Mouse (Mus musculus) layer of hippocampus, adult 6 months (tissue): ENCODE results near the gene Slc1a3. TPM values are rescaled to one million over a fixed set of nuclear protein-coding genes. Genes with fewer than 3 reads are reported as not detected.

Experiments used
- long read RNA-seq, 2 experiments: library from polyadenylated mRNA; unstranded; transcript quantifications; one replicate each; pipeline ENCODE4 v2.0.0; 2019 to 2020
- polyA plus RNA-seq: library from polyadenylated mRNA; unstranded; fragments of <200 nt; fragmentation: Nextera tagmentation; gene quantifications from 2 replicates; pipeline ENCODE4 v1.2.3, GENCODE M21; 2021

Slc1a3 gene
- 250 and 300 TPM in 2 replicates for polyA plus RNA-seq
- long read RNA-seq, experiment 1, full-length matches to known transcripts: 440 of 649 reads
- long read RNA-seq, experiment 1, partial matches to known transcripts: 190 of 649 reads
- long read RNA-seq, experiment 1, other reads (novel, unspliced or antisense): 19 of 649 reads
- long read RNA-seq, experiment 2, full-length matches to known transcripts: 1,207 of 1,424 reads
- long read RNA-seq, experiment 2, partial matches to known transcripts: 130 of 1,424 reads
- long read RNA-seq, experiment 2, other reads (novel, unspliced or antisense): 87 of 1,424 reads

GRCm38 (mm10) chr15:8710146-8711006, at the start of gene Slc1a3:
TSS of gene Slc1a3 (minus strand) at chr15:8710764.

Other genes starting within 250 kb of the Slc1a3 start
- gene Gm2310, start 190.8 kb downstream of the Slc1a3 start, polyA plus RNA-seq: not detected in 2 replicates